Mouse (Mus musculus): ENCODE measurements at regions not wholly inside any gene's neighbourhood (a gene's known extent, or its start where the extent isn't known, plus 50 kb on each side); places are given as distances from the start of the nearest gene placed in this dataset.

DNA sequence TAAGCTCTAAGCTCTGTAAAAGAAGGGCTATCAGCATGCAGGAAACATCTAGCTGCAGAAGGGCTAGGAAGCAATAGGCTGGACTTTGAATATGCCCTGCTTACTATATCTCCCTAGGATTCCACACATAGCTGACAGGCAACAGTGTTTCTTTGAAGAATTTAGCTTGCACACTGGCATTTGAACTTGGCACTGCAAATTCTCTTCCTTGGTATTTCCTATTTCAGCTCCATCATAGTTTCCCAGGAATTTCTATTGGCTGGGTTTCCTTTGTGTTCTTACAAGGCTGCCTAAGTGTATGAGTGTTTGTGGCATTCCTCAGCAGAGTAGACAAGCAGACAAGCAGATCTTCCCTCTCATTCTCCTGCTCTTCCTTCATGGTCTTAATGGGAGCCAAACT lies 159.0 kb upstream of the Fggy start:
- H3K27ac ChIP-seq (replicated peaks) = no peak overlapping the region
- no peak overlapping the region for H3K4me3 ChIP-seq
- H3K4me1 ChIP-seq = no peaks in the 10 kb centered on the region
- DNase-seq (ENCODE audit: low spot score) = no peak
- H3K9me3 ChIP-seq = no peaks in the 10 kb centered on the region
- H3K27me3 ChIP-seq (replicated peaks; ENCODE audit: low read depth, poor library complexity, severe bottlenecking) = no peaks in the 10 kb centered on the region
- no peaks in the 10 kb centered on the region for H3K36me3 ChIP-seq (replicated peaks)

- Histone ChIP-seq H3K4me3 (no peak overlapping the region), H3K36me3 (replicated peaks) (no peaks in the 10 kb centered on the region), H3K27me3 (replicated peaks; ENCODE audit: low read depth, poor library complexity, severe bottlenecking) (no peaks in the 10 kb centered on the region), H3K27ac (replicated peaks) (no peak overlapping the region), H3K9me3 (no peaks in the 10 kb centered on the region), H3K4me1 (no peaks in the 10 kb centered on the region)
- DNase-seq (ENCODE audit: low spot score) = no peak
- 87% methylated on average over 6 of the region's 6 CpGs for WGBS
Observed at GRCm38 (mm10) chr4:95402273-95402672, 155.0 kb upstream of the Fggy start.

DNA sequence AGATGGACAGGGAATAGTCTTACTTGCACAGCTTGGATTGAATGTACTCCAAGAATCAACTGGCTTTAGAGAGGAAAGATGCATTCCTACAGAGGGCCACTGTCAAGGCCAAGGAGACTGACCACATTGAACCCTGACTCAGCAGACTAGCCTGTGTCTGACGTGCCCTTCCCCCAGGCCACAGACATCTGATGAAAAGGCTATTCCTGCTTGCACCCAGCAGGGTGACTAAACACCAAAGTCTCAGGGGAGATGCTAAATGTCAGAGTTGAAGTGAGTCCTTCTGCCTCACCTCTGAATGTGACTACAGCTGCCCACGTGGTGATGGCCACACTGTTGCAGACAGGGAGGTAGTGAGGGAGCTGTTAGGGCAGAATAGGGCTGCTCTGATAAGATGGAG lies 140.2 kb upstream of the Fggy start:
- no peaks in the 10 kb centered on the region for H3K36me3 ChIP-seq (replicated peaks)
- no peak overlapping the region for H3K27ac ChIP-seq (replicated peaks)
- H3K9me3 ChIP-seq = no peaks in the 10 kb centered on the region
- DNase-seq (ENCODE audit: low spot score) = no peak
- H3K4me1 ChIP-seq = no peaks in the 10 kb centered on the region
- no peak overlapping the region for H3K4me3 ChIP-seq
- 51% methylated on average over 2 of the region's 2 CpGs for WGBS
- H3K27me3 ChIP-seq (replicated peaks; ENCODE audit: low read depth, poor library complexity, severe bottlenecking) = no peaks in the 10 kb centered on the region

GRCm38 (mm10) chr4:95426563-95426962 lies 130.7 kb upstream of the Fggy start:
- 76% methylated on average over 1 of the region's 1 CpGs for WGBS

DNA sequence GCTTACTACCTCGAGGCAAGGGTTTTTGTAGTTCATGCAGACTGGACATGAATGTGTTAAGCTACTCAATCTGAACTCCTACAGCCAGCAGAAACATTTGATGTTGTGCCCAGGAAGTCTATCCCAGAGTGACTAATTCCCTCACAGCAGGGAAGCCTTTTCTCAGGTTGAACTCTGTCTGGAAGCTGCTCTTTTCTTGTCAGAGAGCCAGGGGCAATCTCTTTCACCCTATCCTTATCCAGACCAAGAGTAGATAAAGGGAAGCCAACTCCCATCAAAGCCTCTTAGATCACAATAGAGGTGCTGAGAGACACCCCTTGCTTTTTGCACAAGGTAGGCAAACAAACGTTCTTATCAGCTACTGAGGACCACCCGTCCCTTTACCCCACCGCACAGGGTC lies 122.8 kb upstream of the Fggy start:
- H3K27ac ChIP-seq (replicated peaks) = no peak overlapping the region
- 0 out of 2 replicates have a peak, but pooled peaks cover 3% of the 10 kb centered on the region for H3K9me3 ChIP-seq
- no peak overlapping the region for H3K4me3 ChIP-seq
- H3K36me3 ChIP-seq (replicated peaks) = no peaks in the 10 kb centered on the region
- H3K27me3 ChIP-seq (replicated peaks; ENCODE audit: low read depth, poor library complexity, severe bottlenecking) = no peaks in the 10 kb centered on the region
- H3K4me1 ChIP-seq = no peaks in the 10 kb centered on the region
- WGBS = 33% methylated on average over 4 of the region's 4 CpGs
- no peak for DNase-seq (ENCODE audit: low spot score)

More at GRCm38 (mm10) chr4:95426563-95426962, 130.7 kb upstream of the Fggy start:
- Histone ChIP-seq H3K9me3 (0 out of 2 replicates have a peak, but pooled peaks cover 3% of the 10 kb centered on the region), H3K27me3 (replicated peaks; ENCODE audit: low read depth, poor library complexity, severe bottlenecking) (no peaks in the 10 kb centered on the region), H3K36me3 (replicated peaks) (no peaks in the 10 kb centered on the region), H3K4me1 (0 out of 2 replicates have a peak, but pooled peaks cover 3% of the 10 kb centered on the region), H3K4me3 (no peak overlapping the region), H3K27ac (replicated peaks) (no peak overlapping the region)
- DNase-seq (ENCODE audit: low spot score) = no peak

DNA sequence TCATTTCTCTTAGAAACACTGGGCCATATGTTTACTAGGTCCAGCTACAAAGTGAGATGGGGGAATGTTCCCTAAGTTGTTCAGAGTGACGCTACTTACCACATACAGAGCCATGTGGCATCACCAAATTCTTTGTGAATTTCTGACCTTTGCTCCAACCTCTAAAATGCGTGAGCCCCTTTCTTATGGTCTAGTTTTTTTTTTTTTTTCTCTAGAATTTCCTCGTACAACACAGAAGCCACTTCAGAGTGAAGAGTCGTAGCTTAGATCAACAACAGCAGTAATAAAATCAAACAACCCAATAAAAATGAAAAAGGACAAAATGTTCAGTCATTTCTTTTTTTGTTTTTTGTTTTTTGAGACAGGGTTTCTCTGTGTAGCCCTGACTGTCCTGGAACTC lies 122.2 kb upstream of the Fggy start:
- 51% methylated on average over 4 of the region's 4 CpGs for WGBS
- Histone ChIP-seq H3K4me3 (no peak overlapping the region), H3K27me3 (replicated peaks; ENCODE audit: low read depth, poor library complexity, severe bottlenecking) (no peaks in the 10 kb centered on the region), H3K27ac (replicated peaks) (no peak overlapping the region), H3K9me3 (0 out of 2 replicates have a peak, but pooled peaks cover 3% of the 10 kb centered on the region), H3K36me3 (replicated peaks) (no peaks in the 10 kb centered on the region), H3K4me1 (no peaks in the 10 kb centered on the region)
- DNase-seq (ENCODE audit: low spot score) = no peak

GRCm38 (mm10) chr4:95439834-95440233 lies 117.5 kb upstream of the Fggy start:
- Histone ChIP-seq H3K36me3 (replicated peaks) (no peaks in the 10 kb centered on the region), H3K9me3 (no peaks in the 10 kb centered on the region), H3K27me3 (replicated peaks; ENCODE audit: low read depth, poor library complexity, severe bottlenecking) (no peaks in the 10 kb centered on the region), H3K27ac (replicated peaks) (no peak overlapping the region), H3K4me3 (no peak overlapping the region), H3K4me1 (peaks cover 7% of the 10 kb centered on the region)
- DNase-seq (ENCODE audit: low spot score) = no peak
- 41% methylated on average over 1 of the region's 1 CpGs for WGBS

- peak; percentile 23 for DNase-seq (ENCODE audit: low spot score)
- Histone ChIP-seq H3K9me3 (no peaks in the 10 kb centered on the region), H3K4me3 (no peak overlapping the region), H3K4me1 (peaks cover 7% of the 10 kb centered on the region), H3K27me3 (replicated peaks; ENCODE audit: low read depth, poor library complexity, severe bottlenecking) (no peaks in the 10 kb centered on the region), H3K27ac (replicated peaks) (peak overlapping the region; percentile 24; the same call in 1 of the 2 replicates), H3K36me3 (replicated peaks) (no peaks in the 10 kb centered on the region)
- 60% methylated on average over 12 of the region's 12 CpGs for WGBS
Observed at GRCm38 (mm10) chr4:95443854-95444811, 113.2 kb upstream of the Fggy start.

DNA sequence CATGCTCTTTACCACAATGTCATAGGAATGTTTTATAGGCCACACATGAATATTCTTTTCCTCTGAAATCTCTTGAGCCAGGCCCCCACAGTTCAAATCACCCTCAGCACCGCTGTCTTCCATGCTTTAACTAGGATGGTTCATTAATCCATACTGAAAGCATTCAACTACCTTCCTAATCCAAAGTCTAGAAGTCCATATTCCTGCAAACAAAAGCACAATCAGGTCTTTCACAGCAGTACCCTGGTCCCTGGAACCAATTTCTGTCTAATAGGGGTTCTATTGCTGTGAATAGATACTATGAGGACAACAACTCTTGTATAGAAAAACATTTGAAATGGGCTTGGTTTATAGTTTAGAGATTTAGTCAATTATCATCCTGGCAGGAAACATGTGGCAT lies 107.0 kb upstream of the Fggy start:
- 77% methylated on average over 1 of the region's 1 CpGs for WGBS
- Histone ChIP-seq H3K9me3 (no peaks in the 10 kb centered on the region), H3K4me3 (no peak overlapping the region), H3K4me1 (no peaks in the 10 kb centered on the region), H3K27ac (replicated peaks) (no peak overlapping the region), H3K36me3 (replicated peaks) (no peaks in the 10 kb centered on the region), H3K27me3 (replicated peaks; ENCODE audit: low read depth, poor library complexity, severe bottlenecking) (no peaks in the 10 kb centered on the region)
- no peak for DNase-seq (ENCODE audit: low spot score)

DNA sequence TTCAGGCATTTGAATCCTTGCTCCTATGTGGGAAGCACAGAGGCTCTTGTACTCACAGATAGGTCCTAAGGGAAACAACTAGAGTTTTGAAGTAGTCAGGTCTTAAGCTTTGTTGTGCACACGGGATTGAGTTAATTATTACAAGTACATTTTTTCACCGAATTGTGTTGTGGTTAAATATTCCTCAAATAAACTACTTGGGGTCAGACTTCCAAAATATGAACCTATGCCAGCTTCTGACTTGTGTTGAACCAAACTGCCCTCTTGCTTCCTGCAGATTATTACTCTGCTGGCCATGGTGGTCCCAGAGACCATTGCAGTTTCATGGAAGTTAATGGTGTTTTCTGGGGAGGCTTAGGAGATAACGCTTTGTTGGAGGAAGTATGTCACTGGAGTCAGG lies 105.5 kb upstream of the Fggy start:
- Histone ChIP-seq H3K27ac (replicated peaks) (no peak overlapping the region), H3K36me3 (replicated peaks) (no peaks in the 10 kb centered on the region), H3K9me3 (no peaks in the 10 kb centered on the region), H3K4me1 (peaks cover 5% of the 10 kb centered on the region; the same call in 1 of the 2 replicates), H3K27me3 (replicated peaks; ENCODE audit: low read depth, poor library complexity, severe bottlenecking) (no peaks in the 10 kb centered on the region), H3K4me3 (no peak overlapping the region)
- WGBS = 85% methylated on average over 3 of the region's 3 CpGs
- DNase-seq (ENCODE audit: low spot score) = no peak

DNA sequence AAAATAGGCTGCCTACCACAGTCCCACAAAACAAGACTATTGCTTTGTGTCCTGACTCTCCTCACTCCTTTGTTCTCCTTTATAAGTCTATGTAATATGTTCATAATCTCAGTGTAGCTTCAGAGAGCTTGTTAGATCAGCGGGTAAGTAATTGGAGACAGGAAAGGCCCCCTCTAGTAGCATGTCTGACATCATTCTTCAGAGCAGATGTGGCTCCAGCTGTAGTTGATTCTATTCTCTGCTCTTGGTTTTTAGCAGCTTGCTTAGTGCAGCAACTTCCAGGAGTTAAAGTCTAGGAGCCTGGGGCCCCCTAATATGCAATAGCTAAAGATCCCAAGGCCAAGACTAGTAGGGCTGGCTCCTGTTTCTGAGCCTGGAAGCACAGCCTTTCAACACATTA lies 101.0 kb upstream of the Fggy start:
- DNase-seq (ENCODE audit: low spot score) = no peak
- Histone ChIP-seq H3K27ac (replicated peaks) (no peak overlapping the region), H3K4me1 (peaks cover 5% of the 10 kb centered on the region; the same call in 1 of the 2 replicates), H3K36me3 (replicated peaks) (no peaks in the 10 kb centered on the region), H3K4me3 (no peak overlapping the region), H3K9me3 (no peaks in the 10 kb centered on the region), H3K27me3 (replicated peaks; ENCODE audit: low read depth, poor library complexity, severe bottlenecking) (no peaks in the 10 kb centered on the region)
- WGBS = 61% methylated on average over 1 of the region's 1 CpGs

DNA sequence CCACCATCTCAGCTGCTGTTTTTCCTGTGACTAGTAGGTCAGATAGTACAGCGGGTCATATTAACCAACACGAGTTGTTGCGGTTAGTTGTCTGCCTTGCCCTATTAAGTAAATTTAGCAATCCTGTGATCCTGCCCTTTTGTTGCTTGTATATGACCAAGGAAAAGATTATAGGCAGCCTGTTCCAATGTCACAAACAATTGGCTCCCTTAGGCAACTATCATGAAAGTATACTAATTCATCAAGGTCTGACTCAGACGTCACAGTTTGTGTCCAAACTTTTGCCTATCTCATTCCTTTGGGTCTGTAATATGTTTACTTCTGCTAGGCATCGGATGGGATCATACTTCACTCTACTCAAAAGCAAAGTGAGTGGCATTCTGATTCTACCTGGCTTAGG lies 100.4 kb upstream of the Fggy start:
- H3K4me1 ChIP-seq = peaks cover 5% of the 10 kb centered on the region; the same call in 1 of the 2 replicates
- H3K27me3 ChIP-seq (replicated peaks; ENCODE audit: low read depth, poor library complexity, severe bottlenecking) = no peaks in the 10 kb centered on the region
- DNase-seq (ENCODE audit: low spot score) = no peak
- H3K27ac ChIP-seq (replicated peaks) = no peak overlapping the region
- H3K4me3 ChIP-seq = no peak overlapping the region
- H3K9me3 ChIP-seq = no peaks in the 10 kb centered on the region
- WGBS = 89% methylated on average over 5 of the region's 5 CpGs
- no peaks in the 10 kb centered on the region for H3K36me3 ChIP-seq (replicated peaks)

DNA sequence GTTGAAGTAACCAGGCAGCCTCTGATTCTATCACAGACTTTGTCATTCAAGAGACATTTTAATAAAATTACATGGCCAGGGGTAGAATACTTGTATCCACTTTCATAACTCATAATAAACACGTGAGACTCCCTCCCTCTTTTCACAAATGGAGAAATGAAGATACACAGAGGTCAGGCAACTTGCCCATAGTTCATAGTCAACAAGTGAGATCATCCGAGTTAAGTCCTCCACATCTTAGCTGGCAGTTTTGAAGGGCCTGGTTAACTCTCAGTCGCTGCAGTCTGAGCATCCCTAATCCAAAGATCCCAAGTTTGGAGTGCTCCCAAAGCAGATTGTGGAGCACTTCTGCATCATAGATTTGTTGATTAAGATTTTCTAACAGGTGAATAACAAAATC lies 94.8 kb upstream of the Fggy start:
- no peak for DNase-seq (ENCODE audit: low spot score)
- WGBS = 85% methylated on average over 3 of the region's 3 CpGs

More for the DNA sequence above, 94.8 kb upstream of the Fggy start:
- H3K4me3 ChIP-seq = no peak overlapping the region
- H3K9me3 ChIP-seq = no peaks in the 10 kb centered on the region
- H3K27ac ChIP-seq (replicated peaks) = no peak overlapping the region
- H3K4me1 ChIP-seq = 0 out of 2 replicates have a peak, but pooled peaks cover 6% of the 10 kb centered on the region
- no peaks in the 10 kb centered on the region for H3K27me3 ChIP-seq (replicated peaks; ENCODE audit: low read depth, poor library complexity, severe bottlenecking)
- no peaks in the 10 kb centered on the region for H3K36me3 ChIP-seq (replicated peaks)
